Mouse (Mus musculus) neural tube, embryonic 10.5 days (tissue): ENCODE measurements around the gene Mpig6b.

Source experiments
- DNase-seq: peaks from one replicate; pipeline ENCODE4 v3.0.0-alpha.2; 2017; ENCODE audit warnings: low spot score; ENCODE audit errors: extremely low spot score

Mpig6b gene

GRCm38 (mm10) chr17:35066084-35066483 is at the start of gene Mpig6b:
Gene Mpig6b (minus strand): TSS chr17:35066184.
- no peak for DNase-seq

- DNase-seq = no peak
Measured at GRCm38 (mm10) chr17:35115046-35116019, 49.3 kb upstream of the Mpig6b start, which contains the start of gene Ly6g5b. Gene Ly6g5b (minus strand): TSS chr17:35115428.

- no peak for DNase-seq
Measured at GRCm38 (mm10) chr17:35111774-35112173, 45.8 kb upstream of the Mpig6b start.

GRCm38 (mm10) chr17:35108097-35108496 is 42.1 kb upstream of the Mpig6b start, which contains the start of gene Ly6g5c:
Gene Ly6g5c (plus strand): TSS chr17:35108279.
- no peak for DNase-seq

GRCm38 (mm10) chr17:35106522-35106921 is 40.5 kb upstream of the Mpig6b start:
- DNase-seq = no peak

- DNase-seq = no peak
Measured at GRCm38 (mm10) chr17:35105740-35106389, 39.9 kb upstream of the Mpig6b start.

GRCm38 (mm10) chr17:35104754-35105153 is 38.8 kb upstream of the Mpig6b start:
- DNase-seq = no peak

- no peak for DNase-seq
Measured at GRCm38 (mm10) chr17:35104079-35104478, 38.1 kb upstream of the Mpig6b start.

- DNase-seq = no peak
Measured at GRCm38 (mm10) chr17:35103221-35103690, 37.3 kb upstream of the Mpig6b start.

- no peak for DNase-seq
Measured at GRCm38 (mm10) chr17:35102299-35102698, 36.3 kb upstream of the Mpig6b start.

- no peak for DNase-seq
Measured at GRCm38 (mm10) chr17:35101161-35101560, 35.2 kb upstream of the Mpig6b start.

- DNase-seq = no peak
Measured at GRCm38 (mm10) chr17:35100196-35100765, 34.3 kb upstream of the Mpig6b start.

GRCm38 (mm10) chr17:35097164-35097655 is 31.2 kb upstream of the Mpig6b start:
- DNase-seq = no peak

GRCm38 (mm10) chr17:35096597-35096996 is 30.6 kb upstream of the Mpig6b start:
- no peak for DNase-seq

GRCm38 (mm10) chr17:35094475-35095365 is 28.7 kb upstream of the Mpig6b start:
- no peak for DNase-seq

GRCm38 (mm10) chr17:35092403-35093198 is 26.6 kb upstream of the Mpig6b start:
- DNase-seq = no peak

GRCm38 (mm10) chr17:35090166-35090932 is 24.4 kb upstream of the Mpig6b start:
- DNase-seq = no peak

GRCm38 (mm10) chr17:35088825-35089644 is 23.1 kb upstream of the Mpig6b start, which contains the start of gene Abhd16a:
Gene Abhd16a (plus strand): TSS chr17:35089263.
- DNase-seq = peak; percentile 95
